Mouse (Mus musculus): ENCODE data around the gene Vmn1r112. TPM values are rescaled to one million over a fixed set of nuclear protein-coding genes. Genes with fewer than 3 reads are reported as not detected.
"Not testable (repeated sequence)": the region's sequence is repeated elsewhere in the genome, so short reads cannot be mapped to it uniquely, and the experiment has no call there.

Vmn1r112 gene
- total RNA-seq (2021), result not detected

DNA sequence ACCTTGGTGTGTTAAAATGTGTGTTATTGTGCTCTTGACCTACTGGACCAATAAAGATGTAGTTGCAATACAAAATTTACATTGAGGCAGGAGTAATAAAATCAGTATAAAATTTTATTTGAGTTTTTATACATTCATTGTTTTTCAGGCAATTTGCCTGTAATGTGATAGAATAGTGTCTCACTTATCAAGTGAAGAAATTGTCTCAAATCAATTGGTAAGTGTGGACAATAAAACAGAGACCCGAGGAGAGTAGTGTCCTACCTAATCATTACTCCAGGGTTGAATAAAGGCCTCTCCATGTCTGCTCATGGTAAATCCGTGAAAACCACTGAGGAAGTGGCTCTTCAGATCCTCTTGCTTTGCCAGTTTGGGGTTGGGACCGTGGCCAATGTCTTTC lies at the start of gene Vmn1r112:
Gene Vmn1r112, plus strand, starts transcription at position 301 of the 400 bp plus-strand sequence.
- DNase-seq, result not testable (repeated sequence)

DNA sequence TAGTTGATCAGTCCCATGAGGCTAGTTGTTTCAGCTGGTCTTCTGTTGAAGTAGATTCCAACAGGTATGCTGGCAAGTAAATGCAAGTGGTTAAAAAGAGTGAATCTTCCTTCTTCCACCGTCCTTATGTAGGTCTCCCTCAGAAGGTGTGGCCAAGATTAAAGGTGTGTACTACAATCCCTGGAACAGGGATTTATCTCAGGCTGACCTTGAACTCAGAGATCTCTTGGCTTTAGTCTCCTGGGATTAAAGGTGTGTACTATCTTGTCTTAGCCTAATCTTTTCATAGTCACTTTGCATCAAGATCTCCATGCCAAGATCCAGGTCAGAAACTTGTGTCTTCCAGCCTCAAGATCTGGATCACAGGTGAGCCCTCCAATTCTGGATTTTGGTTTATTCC lies 40.5 kb upstream of the Vmn1r112 start, which contains the start of gene Gm10668:
Gene Gm10668, minus strand, starts transcription at position 101 of the 400 bp plus-strand sequence.
- not testable (repeated sequence) for DNase-seq

DNA sequence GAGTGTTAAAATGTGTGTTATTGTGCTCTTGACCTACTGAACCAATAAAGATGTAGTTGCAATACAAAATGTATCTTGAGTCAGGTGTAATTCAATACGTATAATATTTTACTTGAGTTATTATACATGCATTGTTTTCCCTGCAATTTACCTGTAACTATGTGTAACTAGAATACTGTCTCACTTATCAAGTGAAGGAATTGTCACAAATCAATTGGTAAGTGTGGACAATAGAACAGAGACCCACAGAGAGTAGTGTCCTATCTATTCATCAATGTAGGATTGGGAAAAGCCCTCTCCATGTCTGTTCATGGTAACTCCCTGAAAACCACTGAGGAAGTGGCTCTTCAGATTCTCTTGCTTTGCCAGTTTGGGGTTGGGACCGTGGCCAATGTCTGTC lies 16.0 kb downstream of the Vmn1r112 start, which contains the start of gene Vmn1r113:
Gene Vmn1r113, plus strand, starts transcription at position 301 of the 400 bp plus-strand sequence.
- DNase-seq, result not testable (repeated sequence)

DNA sequence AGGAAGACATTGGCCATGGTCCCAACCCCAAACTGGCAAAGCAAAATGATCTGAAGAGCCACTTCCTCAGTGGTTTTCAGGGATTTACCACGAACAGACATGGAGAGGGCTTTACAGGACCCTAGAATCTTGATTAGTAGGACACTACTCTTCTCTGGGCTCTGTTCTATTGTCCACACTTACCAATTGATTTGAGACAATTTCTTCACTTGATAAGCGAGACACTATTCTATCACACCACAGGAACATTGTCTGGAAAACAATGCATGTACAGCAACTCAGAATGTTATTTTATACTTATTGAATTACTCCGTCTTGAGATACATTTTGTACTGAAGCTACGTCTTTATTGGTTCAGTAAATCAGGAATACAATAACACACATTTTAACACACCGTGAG lies 41.1 kb downstream of the Vmn1r112 start, which contains the start of gene Vmn1r114:
Gene Vmn1r114, minus strand, starts transcription at position 101 of the 400 bp plus-strand sequence.
- DNase-seq, result not testable (repeated sequence)

Other genes with a start within 250 kb of the Vmn1r112 start
- gene Vmn1r104, start 237.3 kb upstream of the Vmn1r112 start, total RNA-seq (2021), result not detected
- not detected for gene Gm5726, start 225.4 kb upstream of the Vmn1r112 start, total RNA-seq (2021)
- gene Gm4141, start 194.9 kb upstream of the Vmn1r112 start, total RNA-seq (2021), result not detected
- not detected for gene Gm4513, start 172.2 kb upstream of the Vmn1r112 start, total RNA-seq (2021)
- gene Vmn1r107, start 102.3 kb upstream of the Vmn1r112 start, total RNA-seq (2021), result not detected
- not detected for gene Vmn1r111, start 68.0 kb upstream of the Vmn1r112 start, total RNA-seq (2021)
- gene Gm10668, start 40.6 kb upstream of the Vmn1r112 start, total RNA-seq (2021), result not detected
- not detected for gene Vmn1r113, start 16.1 kb downstream of the Vmn1r112 start, total RNA-seq (2021)
- gene Vmn1r114, start 41.0 kb downstream of the Vmn1r112 start, total RNA-seq (2021), result not detected
- gene Vmn1r115, start 73.8 kb downstream of the Vmn1r112 start, total RNA-seq (2021), result not detected
- gene Vmn1r116, start 101.1 kb downstream of the Vmn1r112 start, total RNA-seq (2021), result not detected
- gene Vmn1r117, start 112.9 kb downstream of the Vmn1r112 start, total RNA-seq (2021), result not detected
- gene Vmn1r118, start 141.2 kb downstream of the Vmn1r112 start, total RNA-seq (2021), result not detected
- gene Vmn1r119, start 241.3 kb downstream of the Vmn1r112 start, total RNA-seq (2021), result not detected

Data from layer of hippocampus, postnatal 36 days (tissue).